Comparison of ENCODE assay signal across 8 mouse cellular contexts in the genomic region with DNA sequence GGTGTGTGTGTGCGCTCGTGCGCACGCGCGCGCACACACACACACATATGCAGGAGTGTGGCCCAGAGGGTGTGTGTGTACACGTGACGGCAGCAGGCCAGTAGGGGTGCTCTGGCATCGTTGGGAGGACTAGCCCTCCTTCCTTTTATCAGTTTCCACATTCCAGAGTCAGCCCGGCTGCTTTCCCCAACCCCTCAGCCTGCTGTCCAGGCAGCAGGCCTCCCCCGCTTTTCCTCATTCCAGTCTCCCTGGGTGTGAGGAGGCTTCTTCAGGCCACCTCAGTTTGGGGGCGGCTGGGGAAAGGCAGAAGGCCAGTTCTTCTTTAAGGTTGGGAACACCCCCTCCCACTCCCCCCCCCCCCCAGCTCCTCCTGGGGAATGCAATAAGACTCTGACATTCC. TPM values are rescaled to one million over a fixed set of nuclear protein-coding genes. Genes with fewer than 3 reads are reported as not detected.
DNase-seq lines count a peak whose midpoint lies in the region; ATAC-seq and TF ChIP-seq lines count a peak whose summit lies in the region.

No protein-coding gene starts in this region.

- no peak overlapping the region for H3K4me2 ChIP-seq in forebrain, postnatal 0 days (ENCODE audit: low read depth)
- peak overlapping the region; percentile 25 for H3K4me2 ChIP-seq in hindbrain, embryonic 16.5 days (ENCODE audit: low read length)
- H3K4me2 ChIP-seq in limb, embryonic 12.5 days, result peak overlapping the region; percentile 88

- H3K4me3 ChIP-seq in layer of hippocampus, adult 2 months, result no peak overlapping the region
- H3K4me3 ChIP-seq in forebrain, postnatal 0 days (ENCODE audit: low read depth, low read length), result no peak overlapping the region
- no peak overlapping the region for H3K4me3 ChIP-seq in hindbrain, embryonic 16.5 days (ENCODE audit: low read length)
- peak overlapping the region; percentile 64 for H3K4me3 ChIP-seq in limb, embryonic 12.5 days (replicated peaks)

- TF ChIP-seq CTCF in layer of hippocampus, adult 2 months (conservative IDR thresholded peaks at IDR 0.05), result no peak
- 0 out of 2 replicates have a peak, but pooled peaks have one; percentile 9 for TF ChIP-seq CTCF in forebrain, postnatal 0 days (IDR thresholded peaks at IDR 0.05; ENCODE audit: low read depth)

- H3K36me3 ChIP-seq in forebrain, postnatal 0 days (ENCODE audit: insufficient read depth), result no peaks in the 10 kb centered on the region; the same call in 1 of the 2 replicates
- no peaks in the 10 kb centered on the region for H3K36me3 ChIP-seq in hindbrain, embryonic 16.5 days (ENCODE audit: control insufficient read depth, insufficient read depth, low read length)
- peaks cover 41% of the 10 kb centered on the region for H3K36me3 ChIP-seq in limb, embryonic 12.5 days

- DNase-seq in layer of hippocampus, adult 2 months (ENCODE audit: low spot score in 2 of 2), result no peak
- DNase-seq in layer of hippocampus, adult 11-12 months (ENCODE audit: low spot score), result no peak
- DNase-seq in forebrain, postnatal 0 days, result no peak
- peak; percentile 46 for DNase-seq in neural tube, embryonic 10.5 days (ENCODE audit: extremely low spot score, low spot score)
- DNase-seq in thymus, postnatal 25 days, result no peak

- 36% methylated on average over 13 of the region's 13 CpGs for WGBS in forebrain, postnatal 0 days
- 39% methylated on average over 13 of the region's 13 CpGs for WGBS in hindbrain, embryonic 16.5 days
- WGBS in limb, embryonic 12.5 days, result 29% methylated on average over 13 of the region's 13 CpGs

- H3K4me1 ChIP-seq in forebrain, postnatal 0 days (ENCODE audit: insufficient read depth), result no peaks in the 10 kb centered on the region
- H3K4me1 ChIP-seq in hindbrain, embryonic 16.5 days (ENCODE audit: control insufficient read depth, insufficient read depth, low read depth, low read length), result peaks cover 35% of the 10 kb centered on the region
- H3K4me1 ChIP-seq in limb, embryonic 12.5 days (replicated peaks), result peaks cover 68% of the 10 kb centered on the region

- H3K9ac ChIP-seq in forebrain, postnatal 0 days, result no peak overlapping the region
- H3K9ac ChIP-seq in hindbrain, embryonic 16.5 days (ENCODE audit: low read depth, low read length), result 0 out of 2 replicates have a peak overlapping the region, but pooled peaks have one; percentile 8
- H3K9ac ChIP-seq in limb, embryonic 12.5 days (replicated peaks), result peak overlapping the region; percentile 75

- ATAC-seq in forebrain, postnatal 0 days, result no peak
- peak; percentile 13; the same call in 1 of the 2 replicates for ATAC-seq in hindbrain, embryonic 16.5 days
- 0 out of 2 replicates have a peak, but pooled peaks have one; percentile 12 for ATAC-seq in limb, embryonic 12.5 days (ENCODE audit: insufficient number of reproducible peaks, insufficient read depth, low FRiP score, low TSS enrichment, low read depth)
- ATAC-seq in erythroblast, adult 5-6 weeks (replicated peaks; ENCODE audit: low FRiP score, poor library complexity, severe bottlenecking), result no peak

- H3K27me3 ChIP-seq in forebrain, postnatal 0 days (ENCODE audit: insufficient read depth, low read length), result no peaks in the 10 kb centered on the region
- no peaks in the 10 kb centered on the region for H3K27me3 ChIP-seq in hindbrain, embryonic 16.5 days (replicated peaks; ENCODE audit: control insufficient read depth, insufficient read depth, low read length)
- H3K27me3 ChIP-seq in limb, embryonic 12.5 days, result no peaks in the 10 kb centered on the region

- H3K27ac ChIP-seq in layer of hippocampus, adult 2 months, result peak overlapping the region; percentile 60
- H3K27ac ChIP-seq in forebrain, postnatal 0 days (ENCODE audit: low read depth, low read length), result no peak overlapping the region
- peak overlapping the region; percentile 42; the same call in 1 of the 2 replicates for H3K27ac ChIP-seq in hindbrain, embryonic 16.5 days (ENCODE audit: low read depth, low read length)
- peak overlapping the region; percentile 89 for H3K27ac ChIP-seq in limb, embryonic 12.5 days

- H3K9me3 ChIP-seq in forebrain, postnatal 0 days (ENCODE audit: low read length), result no peaks in the 10 kb centered on the region
- no peaks in the 10 kb centered on the region for H3K9me3 ChIP-seq in hindbrain, embryonic 16.5 days (ENCODE audit: control insufficient read depth, low read length)
- no peaks in the 10 kb centered on the region for H3K9me3 ChIP-seq in limb, embryonic 12.5 days

RNA-seq across cellular contexts. Expression of gene Dnaja3, which starts 2.4 kb away (rescaled TPM):
- total RNA-seq in layer of hippocampus, adult 2 months (2021), result 10 to 100 TPM; 61.2 to 65.4 TPM
- total RNA-seq in forebrain, postnatal 0 days (2014; rRNA removed), result 47.2 and 51.5 TPM in 2 replicates
- polyA plus RNA-seq in forebrain, postnatal 0 days (2015; fragmentation: Nextera tagmentation; extraction: Ambion mirVana), result 37.5 and 48.6 TPM in 2 replicates
- 70.6 and 71.9 TPM in 2 replicates for polyA plus RNA-seq in hindbrain, embryonic 16.5 days (2015; fragmentation: Nextera tagmentation; extraction: Ambion mirVana)
- polyA plus RNA-seq in limb, embryonic 12.5 days (2016; fragmentation: Nextera tagmentation; extraction: Ambion mirVana), result 55.1 and 58.0 TPM in 2 replicates
- 4.8 and 6.9 TPM in 2 replicates for total RNA-seq in erythroblast, adult 5-6 weeks (2015; ENCODE audit: low replicate concordance)
- total RNA-seq in erythroblast, adult 5-6 weeks (2017; ENCODE audit: low replicate concordance), result 9.5 and 10.9 TPM in 2 replicates

RNA-seq across cellular contexts. Expression of gene Vasn, which starts 2.4 kb away (rescaled TPM):
- 1 to 10 TPM; 5.7 to 6.2 TPM for total RNA-seq in layer of hippocampus, adult 2 months (2021)
- total RNA-seq in forebrain, postnatal 0 days (2014; rRNA removed), result 5.5 and 6.5 TPM in 2 replicates
- polyA plus RNA-seq in forebrain, postnatal 0 days (2015; fragmentation: Nextera tagmentation; extraction: Ambion mirVana), result 3.0 and 3.6 TPM in 2 replicates
- 6.0 and 7.0 TPM in 2 replicates for polyA plus RNA-seq in hindbrain, embryonic 16.5 days (2015; fragmentation: Nextera tagmentation; extraction: Ambion mirVana)
- 29.4 and 30.4 TPM in 2 replicates for polyA plus RNA-seq in limb, embryonic 12.5 days (2016; fragmentation: Nextera tagmentation; extraction: Ambion mirVana)
- not detected in 2 replicates for total RNA-seq in erythroblast, adult 5-6 weeks (2015; ENCODE audit: low replicate concordance)
- not detected in 2 replicates for total RNA-seq in erythroblast, adult 5-6 weeks (2017; ENCODE audit: low replicate concordance)

RNA-seq across cellular contexts. Expression of gene Pam16, which starts 17.4 kb away (rescaled TPM):
- 10 to 100 TPM; 72.3 to 75.2 TPM for total RNA-seq in layer of hippocampus, adult 2 months (2021)
- total RNA-seq in forebrain, postnatal 0 days (2014; rRNA removed), result 52.2 and 54.5 TPM in 2 replicates
- polyA plus RNA-seq in forebrain, postnatal 0 days (2015; fragmentation: Nextera tagmentation; extraction: Ambion mirVana), result 138 and 161 TPM in 2 replicates
- 139 and 150 TPM in 2 replicates for polyA plus RNA-seq in hindbrain, embryonic 16.5 days (2015; fragmentation: Nextera tagmentation; extraction: Ambion mirVana)
- polyA plus RNA-seq in limb, embryonic 12.5 days (2016; fragmentation: Nextera tagmentation; extraction: Ambion mirVana), result 111 and 120 TPM in 2 replicates
- 3.3 and 10.6 TPM in 2 replicates for total RNA-seq in erythroblast, adult 5-6 weeks (2015; ENCODE audit: low replicate concordance)
- total RNA-seq in erythroblast, adult 5-6 weeks (2017; ENCODE audit: low replicate concordance), result 7.9 and 11.6 TPM in 2 replicates

RNA-seq across cellular contexts. Expression of gene Coro7, which starts 37.4 kb away (rescaled TPM):
- 10 to 100 TPM; 85.6 to 93.4 TPM for total RNA-seq in layer of hippocampus, adult 2 months (2021)
- total RNA-seq in forebrain, postnatal 0 days (2014; rRNA removed), result 24.9 and 25.2 TPM in 2 replicates
- 23.5 and 29.3 TPM in 2 replicates for polyA plus RNA-seq in forebrain, postnatal 0 days (2015; fragmentation: Nextera tagmentation; extraction: Ambion mirVana)
- polyA plus RNA-seq in hindbrain, embryonic 16.5 days (2015; fragmentation: Nextera tagmentation; extraction: Ambion mirVana), result 32.1 and 36.6 TPM in 2 replicates
- 18.6 and 19.6 TPM in 2 replicates for polyA plus RNA-seq in limb, embryonic 12.5 days (2016; fragmentation: Nextera tagmentation; extraction: Ambion mirVana)
- total RNA-seq in erythroblast, adult 5-6 weeks (2015; ENCODE audit: low replicate concordance), result 14.6 and 24.2 TPM in 2 replicates
- total RNA-seq in erythroblast, adult 5-6 weeks (2017; ENCODE audit: low replicate concordance), result 5.3 and 9.6 TPM in 2 replicates

RNA-seq across cellular contexts. Expression of gene Glis2, which starts 47.7 kb away (rescaled TPM):
- total RNA-seq in layer of hippocampus, adult 2 months (2021), result 10 to 100 TPM; 11.0 to 13.9 TPM
- total RNA-seq in forebrain, postnatal 0 days (2014; rRNA removed), result 13.3 and 15.2 TPM in 2 replicates
- polyA plus RNA-seq in forebrain, postnatal 0 days (2015; fragmentation: Nextera tagmentation; extraction: Ambion mirVana), result 7.1 and 11.6 TPM in 2 replicates
- polyA plus RNA-seq in hindbrain, embryonic 16.5 days (2015; fragmentation: Nextera tagmentation; extraction: Ambion mirVana), result 13.0 and 14.2 TPM in 2 replicates
- 28.4 and 32.6 TPM in 2 replicates for polyA plus RNA-seq in limb, embryonic 12.5 days (2016; fragmentation: Nextera tagmentation; extraction: Ambion mirVana)
- not detected in 2 replicates for total RNA-seq in erythroblast, adult 5-6 weeks (2015; ENCODE audit: low replicate concordance)
- total RNA-seq in erythroblast, adult 5-6 weeks (2017; ENCODE audit: low replicate concordance), result not detected in 2 replicates

Comparison
In these comparisons a context has a peak if more than half of its experiments do, and no peak if none do; other contexts are left out.
1. ATAC-seq: peak in hindbrain, embryonic 16.5 days (single experiment) and limb, embryonic 12.5 days (single experiment); none in forebrain, postnatal 0 days (single experiment) and erythroblast, adult 5-6 weeks (single experiment).